ENCODE assay signal across 9 mouse cellular contexts in genomic region chr11:74408587-74409446, GRCm38 (mm10). TPM values are rescaled to one million over a fixed set of nuclear protein-coding genes. Genes with fewer than 3 reads are reported as not detected.
A peak's percentile ranks its signal among the peaks of the same experiment; 100 is the strongest.
DNase-seq lines count a peak whose midpoint lies in the region; ATAC-seq and TF ChIP-seq lines count a peak whose summit lies in the region.
"Had no signal": no experiment of that assay in that cellular context is flagged by ENCODE, and none has a peak within 500 bp of the region (broad histone marks: within the 10 kb centered on the region; RNA-seq: fewer than 3 reads in every experiment).

No protein-coding gene starts in this region.

- H3K9me3 ChIP-seq in embryonic facial prominence, embryonic 12.5 days = no peaks in the 10 kb centered on the region
- no peaks in the 10 kb centered on the region for H3K9me3 ChIP-seq in midbrain, embryonic 16.5 days (replicated peaks; ENCODE audit: control insufficient read depth, low read length, poor library complexity, severe bottlenecking)

- no peaks in the 10 kb centered on the region for H3K36me3 ChIP-seq in embryonic facial prominence, embryonic 12.5 days
- H3K36me3 ChIP-seq in midbrain, embryonic 16.5 days (ENCODE audit: control insufficient read depth, insufficient read depth, low read length) = peaks cover 5% of the 10 kb centered on the region; the same call in 1 of the 2 replicates
- H3K36me3 ChIP-seq in thymus, adult 2 months (ENCODE audit: control insufficient read depth, insufficient read depth, low read length) = no peaks in the 10 kb centered on the region

- TF ChIP-seq CTCF in thymus, adult 2 months (IDR thresholded peaks at IDR 0.05; ENCODE audit: borderline replicate concordance, control insufficient read depth, extremely low read depth, insufficient read depth, low read length, poor library complexity) = no peak

- H3K4me3 ChIP-seq in embryonic facial prominence, embryonic 12.5 days = no peak overlapping the region
- H3K4me3 ChIP-seq in midbrain, embryonic 16.5 days (ENCODE audit: low read depth, low read length) = no peak overlapping the region
- no peak overlapping the region for H3K4me3 ChIP-seq in thymus, adult 2 months (ENCODE audit: control insufficient read depth, insufficient read depth, low read length)

- H3K9ac ChIP-seq in embryonic facial prominence, embryonic 12.5 days = no peak overlapping the region
- no peak overlapping the region for H3K9ac ChIP-seq in midbrain, embryonic 16.5 days (ENCODE audit: low read depth, low read length)

- H3K4me1 ChIP-seq in embryonic facial prominence, embryonic 12.5 days = peaks cover 20% of the 10 kb centered on the region
- H3K4me1 ChIP-seq in midbrain, embryonic 16.5 days (ENCODE audit: control insufficient read depth, insufficient read depth, low read length) = peaks cover 14% of the 10 kb centered on the region
- peaks cover 19% of the 10 kb centered on the region for H3K4me1 ChIP-seq in thymus, adult 2 months (replicated peaks; ENCODE audit: control insufficient read depth, insufficient read depth, low read length)

- DNase-seq in CD4-positive, CD25-positive, alpha-beta regulatory T cell, adult 2 months (ENCODE audit: low read depth, low spot score) = peak; percentile 22
- DNase-seq in heart, adult 11 months = peak; percentile 98
- peak; percentile 91 for DNase-seq in kidney, adult 18-20 months
- peak; percentile 99 for DNase-seq in left cerebral cortex, postnatal 4 days
- peak; percentile 25 for DNase-seq in thymus, adult 2 months

- H3K27ac ChIP-seq in embryonic facial prominence, embryonic 12.5 days = peak overlapping the region; percentile 63
- peak overlapping the region; percentile 63 for H3K27ac ChIP-seq in midbrain, embryonic 16.5 days (ENCODE audit: low read length)
- H3K27ac ChIP-seq in thymus, adult 2 months (ENCODE audit: control insufficient read depth, insufficient read depth, low read length) = no peak overlapping the region

- ATAC-seq in CD4-positive, CD25-positive, alpha-beta regulatory T cell, adult 4 months = no peak
- peak; percentile 70 for ATAC-seq in embryonic facial prominence, embryonic 12.5 days (ENCODE audit: insufficient number of reproducible peaks, insufficient read depth, low FRiP score, low TSS enrichment)
- peak; percentile 83 for ATAC-seq in midbrain, embryonic 16.5 days

- intact Hi-C loops in left cerebral cortex, postnatal 4 days (cut with DNase I) = no loop called here

- no peak for TF ChIP-seq POLR2A in thymus, adult 2 months (IDR thresholded peaks at IDR 0.05; ENCODE audit: control insufficient read depth, extremely low read depth, insufficient read depth, low read length, poor library complexity)

- no peak overlapping the region for H3K4me2 ChIP-seq in embryonic facial prominence, embryonic 12.5 days (replicated peaks)
- no peak overlapping the region for H3K4me2 ChIP-seq in midbrain, embryonic 16.5 days (ENCODE audit: low read length)

- H3K27me3 ChIP-seq in embryonic facial prominence, embryonic 12.5 days = no peaks in the 10 kb centered on the region
- H3K27me3 ChIP-seq in midbrain, embryonic 16.5 days (ENCODE audit: control insufficient read depth, insufficient read depth, low read depth, low read length) = no peaks in the 10 kb centered on the region
- H3K27me3 ChIP-seq in thymus, adult 2 months (ENCODE audit: control insufficient read depth, insufficient read depth, low read length) = no peaks in the 10 kb centered on the region

- 56% methylated on average over 4 of the region's 4 CpGs for WGBS in embryonic facial prominence, embryonic 12.5 days
- WGBS in midbrain, embryonic 16.5 days = 58% methylated on average over 4 of the region's 4 CpGs
- WGBS in thymus, adult 2 months = 56% methylated on average over 4 of the region's 4 CpGs

RNA-seq across cellular contexts. Expression of gene Olfr412, which starts 46.9 kb away (rescaled TPM):
- polyA plus RNA-seq in CD4-positive, CD25-positive, alpha-beta regulatory T cell, adult 4 months (2017; shearing (Covaris generic)) = not detected
- polyA plus RNA-seq in embryonic facial prominence, embryonic 12.5 days (2016; fragmentation: Nextera tagmentation; extraction: Ambion mirVana) = not detected in 2 replicates
- not detected for total RNA-seq in left cerebral cortex, postnatal 4 days (2021)
- polyA plus RNA-seq in midbrain, embryonic 16.5 days (2015; fragmentation: Nextera tagmentation; extraction: Ambion mirVana) = not detected in 2 replicates
- polyA plus RNA-seq in thymus, adult 2 months (2012; rRNA removed) = not detected in 2 replicates
- polyA plus RNA-seq: C2C12 had no signal

RNA-seq across cellular contexts. Expression of gene Olfr411, which starts 56.4 kb away (rescaled TPM):
- polyA plus RNA-seq in CD4-positive, CD25-positive, alpha-beta regulatory T cell, adult 4 months (2017; shearing (Covaris generic)) = not detected
- not detected in 2 replicates for polyA plus RNA-seq in embryonic facial prominence, embryonic 12.5 days (2016; fragmentation: Nextera tagmentation; extraction: Ambion mirVana)
- total RNA-seq in left cerebral cortex, postnatal 4 days (2021) = not detected
- not detected in 2 replicates for polyA plus RNA-seq in midbrain, embryonic 16.5 days (2015; fragmentation: Nextera tagmentation; extraction: Ambion mirVana)
- polyA plus RNA-seq in thymus, adult 2 months (2012; rRNA removed) = not detected in 2 replicates
- polyA plus RNA-seq: C2C12 had no signal

Comparison
In these comparisons a context has a peak if more than half of its experiments do, and no peak if none do; other contexts are left out.
1. DNase-seq: peak in every context shown above with its lines; median percentile 99 in left cerebral cortex, postnatal 4 days; 98 in heart, adult 11 months; 91 in kidney, adult 18-20 months; 25 in thymus, adult 2 months; 22 in CD4-positive, CD25-positive, alpha-beta regulatory T cell, adult 2 months.